Mouse (Mus musculus): ENCODE measurements around the gene Rgs8.

Rgs8 gene

GRCm38 (mm10) chr1:153704996-153705395 lies 52.2 kb downstream of the Rgs8 start:
- DNase-seq (ENCODE audit: low spot score) = no peak

DNA sequence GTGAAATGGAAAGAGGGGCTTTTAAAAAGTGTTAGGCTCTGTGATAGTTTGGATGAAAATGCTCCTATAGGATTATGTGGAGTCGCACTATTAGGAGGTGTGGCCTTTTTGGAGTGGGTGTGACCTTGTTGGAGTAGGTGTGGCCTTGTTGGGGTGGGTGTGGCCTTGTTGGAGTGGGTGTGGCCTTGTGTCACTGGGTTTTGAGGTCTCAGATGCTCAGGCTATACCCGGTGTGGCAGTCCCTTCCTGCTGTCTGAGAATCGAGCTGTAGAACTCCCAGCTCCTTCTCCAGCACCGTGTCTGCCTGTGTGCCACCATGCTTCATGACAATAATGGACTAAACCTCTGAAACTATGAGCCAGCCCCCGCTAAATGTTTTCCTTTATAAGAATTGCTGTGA lies 55.8 kb downstream of the Rgs8 start:
- no peak for DNase-seq (ENCODE audit: low spot score)

DNA sequence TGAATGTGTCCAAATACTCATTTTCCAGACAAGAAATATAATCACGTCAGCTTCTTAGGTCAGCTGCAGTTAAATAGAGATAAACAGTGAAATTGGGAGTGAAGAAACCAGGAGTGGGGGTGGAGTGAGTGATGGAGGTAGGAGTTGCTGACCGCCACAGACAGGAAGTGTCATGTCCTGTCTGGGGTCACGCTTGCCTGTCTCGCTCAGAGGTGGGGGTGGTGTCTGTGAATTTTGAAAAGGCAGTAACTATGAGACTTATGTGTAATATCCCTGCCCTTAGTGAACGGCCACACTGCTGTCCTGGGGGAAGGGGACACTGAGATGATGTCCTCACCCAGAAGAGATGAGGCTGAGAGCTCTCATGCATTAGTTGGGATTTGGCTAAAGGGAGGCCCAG lies 56.6 kb downstream of the Rgs8 start:
- no peak for DNase-seq (ENCODE audit: low spot score)

DNA sequence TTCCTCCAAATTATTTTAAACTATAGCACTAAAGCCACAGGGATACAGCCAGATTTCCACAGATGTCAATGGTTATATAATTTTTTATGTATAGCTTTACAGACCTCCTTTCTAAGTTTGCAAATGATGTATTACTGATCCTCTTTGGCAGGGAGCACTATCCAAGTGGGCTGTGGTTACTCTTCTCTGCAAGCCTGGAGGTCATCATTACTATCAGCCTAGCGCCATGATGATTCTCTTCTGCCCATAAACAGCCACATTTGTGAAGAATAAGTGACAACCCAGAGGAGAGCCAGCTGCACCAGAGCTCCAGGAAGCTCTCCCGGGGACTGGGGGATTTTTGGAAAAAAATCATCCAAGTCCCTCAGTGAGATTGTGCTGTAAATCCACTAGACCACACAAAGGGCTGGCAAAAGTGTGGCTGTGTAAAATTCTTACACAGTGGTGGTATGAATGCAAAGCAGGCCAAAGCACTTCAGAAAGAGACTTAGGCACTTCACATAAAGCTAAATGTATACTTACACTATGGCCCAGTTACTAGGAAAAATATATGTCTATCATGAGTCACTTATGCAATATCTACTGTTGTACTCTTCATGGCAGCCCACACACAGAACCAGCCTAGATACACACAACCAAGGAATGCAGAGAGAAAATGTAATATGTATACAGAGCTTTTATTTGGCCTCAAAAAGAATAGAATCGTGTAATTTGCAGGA lies 58.9 kb downstream of the Rgs8 start:
- no peak for DNase-seq (ENCODE audit: low spot score)

DNA sequence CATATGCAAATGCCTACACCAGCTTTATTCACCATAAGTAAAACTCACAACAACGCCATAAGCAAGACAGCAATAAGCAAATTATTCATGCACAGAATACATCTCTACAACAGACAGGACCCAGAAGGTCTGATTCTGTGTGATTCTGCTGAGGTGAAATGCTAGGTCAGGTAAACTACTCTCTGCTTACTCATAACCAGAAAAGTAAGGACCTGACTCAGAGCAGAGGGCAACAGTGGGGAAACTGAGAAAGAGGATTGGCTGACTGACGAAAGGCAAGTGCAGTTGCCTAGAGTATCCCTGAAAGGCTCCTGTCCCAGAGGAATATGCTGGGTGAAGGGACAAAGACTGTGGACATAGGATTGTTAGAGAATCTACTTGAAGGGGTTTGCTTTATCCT lies 59.8 kb downstream of the Rgs8 start:
- no peak for DNase-seq (ENCODE audit: low spot score)

GRCm38 (mm10) chr1:153717990-153718389 lies 65.2 kb downstream of the Rgs8 start:
- no peak for DNase-seq (ENCODE audit: low spot score)

- DNase-seq (ENCODE audit: low spot score) = no peak
These were observed 68.1 kb downstream of the Rgs8 start for GRCm38 (mm10) chr1:153720935-153721334.

DNA sequence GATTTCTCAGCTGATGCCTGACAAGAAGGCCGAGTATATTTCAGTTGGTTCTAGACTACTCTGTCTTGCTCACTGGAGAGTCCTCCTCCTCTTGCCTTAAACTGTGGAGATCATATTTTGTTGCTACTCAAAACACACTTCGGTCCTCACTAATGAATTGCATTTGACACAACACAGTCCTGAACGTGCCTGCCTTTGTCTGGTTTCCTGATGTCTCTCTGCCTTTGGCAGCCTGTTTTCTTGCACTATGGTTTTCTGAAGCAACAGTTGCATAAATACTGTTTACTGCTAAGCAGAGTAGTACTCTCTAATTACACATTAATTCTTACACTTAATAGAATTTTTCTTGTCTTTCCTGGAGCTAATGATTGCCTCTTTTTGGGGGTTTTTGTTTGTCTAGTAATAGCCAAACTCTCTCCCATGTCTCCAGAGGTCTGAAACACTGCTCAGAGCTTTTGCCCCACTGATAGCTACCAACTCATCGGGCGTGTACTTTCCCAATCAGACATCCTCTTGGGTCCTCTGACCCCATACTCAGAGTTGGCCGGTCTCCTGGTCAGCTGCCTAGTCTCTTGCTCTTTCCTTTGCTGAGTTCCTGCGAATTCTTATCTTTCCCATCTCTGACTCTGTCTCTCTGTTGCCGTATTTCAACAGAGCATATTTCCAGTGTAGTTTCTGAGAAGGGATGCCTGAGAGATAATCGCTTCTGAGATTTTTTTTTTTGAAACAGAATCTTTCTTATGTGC lies 68.9 kb downstream of the Rgs8 start:
- no peak for DNase-seq (ENCODE audit: low spot score)

DNA sequence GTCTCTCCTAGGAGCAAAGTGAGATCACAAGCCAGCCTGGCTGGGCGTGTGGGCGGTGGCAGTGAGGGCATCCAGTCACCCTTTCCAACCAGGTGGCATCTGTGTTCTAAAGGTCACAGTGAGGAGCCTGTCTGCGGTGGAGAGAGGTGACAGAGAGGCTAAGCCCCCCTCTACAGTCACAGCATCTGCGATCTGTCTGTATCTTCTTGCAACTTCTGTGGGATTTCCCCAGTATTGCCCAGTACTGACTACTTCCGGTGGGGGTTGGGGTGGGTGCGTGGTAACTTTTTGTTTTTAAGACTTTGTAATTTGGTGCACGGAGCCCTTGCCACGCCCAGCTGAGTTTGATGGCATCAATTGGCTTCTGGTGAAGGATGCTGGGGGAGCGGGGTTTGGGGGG lies 70.6 kb downstream of the Rgs8 start:
- no peak for DNase-seq (ENCODE audit: low spot score)

DNA sequence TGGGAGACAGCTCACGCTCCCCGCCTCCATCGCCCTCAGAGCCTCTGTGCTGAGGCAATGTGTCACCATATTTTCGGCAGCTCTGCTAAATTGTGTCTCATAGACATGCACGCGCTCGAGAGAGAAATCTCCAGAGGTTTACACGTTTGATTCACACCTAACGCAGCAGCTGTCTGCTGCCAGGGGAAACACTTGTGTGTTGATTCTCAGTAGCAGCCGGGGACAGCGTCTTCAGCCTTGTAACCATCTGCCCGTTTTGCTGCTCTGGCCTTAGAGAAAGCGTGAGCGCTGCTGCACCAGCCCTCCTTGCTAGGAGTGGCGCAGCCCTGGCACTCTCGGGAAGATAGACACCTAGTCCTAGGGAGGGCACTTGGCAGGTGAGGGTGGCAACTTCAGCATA lies 73.8 kb downstream of the Rgs8 start:
- no peak for DNase-seq (ENCODE audit: low spot score)

DNA sequence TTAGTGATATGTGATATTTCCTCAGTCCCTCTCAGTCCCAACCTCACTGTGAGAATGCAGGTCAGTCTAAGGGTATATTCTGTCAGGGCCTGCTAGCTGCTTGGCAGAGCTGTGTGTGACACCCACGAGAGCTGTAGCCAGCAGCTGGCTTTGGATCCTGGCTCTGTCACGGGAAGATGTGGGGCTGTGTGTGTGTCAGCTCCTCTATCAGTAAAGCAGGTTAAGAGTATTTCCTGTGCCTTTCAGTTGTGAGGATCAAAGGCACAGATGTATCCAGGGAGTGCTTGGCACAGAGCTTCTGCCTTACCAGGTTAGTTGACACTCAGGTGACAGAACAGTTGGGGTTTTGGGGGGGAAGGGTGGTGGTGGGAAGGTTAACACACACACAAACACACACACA lies 77.0 kb downstream of the Rgs8 start:
- no peak for DNase-seq (ENCODE audit: low spot score)

DNA sequence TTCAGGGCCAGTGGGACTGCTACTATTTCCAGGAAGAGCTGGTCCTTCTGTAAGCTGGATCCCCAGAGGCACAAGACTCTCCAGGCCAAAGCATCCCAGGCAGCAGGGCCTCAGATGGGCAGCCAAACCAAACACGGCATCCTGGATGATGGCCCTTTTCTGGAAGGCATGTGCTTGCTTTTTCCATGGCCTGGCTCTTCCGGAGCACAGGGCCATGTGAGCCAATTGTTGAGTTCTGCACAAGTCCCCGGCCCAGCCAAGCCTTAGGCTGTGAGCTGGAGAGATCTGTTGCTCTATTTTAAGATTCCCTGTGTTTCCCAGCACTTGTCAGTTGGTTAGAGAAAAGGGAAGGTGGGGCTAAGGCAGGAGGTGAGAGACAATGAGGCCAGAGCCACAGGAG lies 77.8 kb downstream of the Rgs8 start:
- DNase-seq (ENCODE audit: low spot score) = no peak

DNA sequence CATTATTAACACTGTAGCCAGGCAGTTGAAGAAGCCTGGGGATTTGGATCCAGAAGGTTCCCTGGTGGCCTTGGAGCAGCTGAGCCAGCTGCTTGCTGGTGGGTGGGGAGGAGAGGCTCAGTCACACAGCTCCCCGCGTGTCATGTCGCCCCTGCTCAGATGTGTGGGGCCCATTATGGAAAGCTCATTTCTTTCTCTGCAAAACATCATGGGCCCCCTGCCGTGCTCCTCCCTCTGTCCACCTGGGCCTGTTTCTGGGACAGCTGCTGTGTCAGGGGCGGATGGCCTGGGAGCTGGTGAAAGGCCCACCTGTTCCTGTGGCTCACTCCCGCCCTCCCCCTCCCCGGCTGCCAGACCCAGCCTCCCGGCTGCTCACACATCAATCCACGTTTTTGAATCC lies 80.4 kb downstream of the Rgs8 start:
- DNase-seq (ENCODE audit: low spot score) = no peak

GRCm38 (mm10) chr1:153734866-153735265 lies 82.0 kb downstream of the Rgs8 start:
- no peak for DNase-seq (ENCODE audit: low spot score)

DNA sequence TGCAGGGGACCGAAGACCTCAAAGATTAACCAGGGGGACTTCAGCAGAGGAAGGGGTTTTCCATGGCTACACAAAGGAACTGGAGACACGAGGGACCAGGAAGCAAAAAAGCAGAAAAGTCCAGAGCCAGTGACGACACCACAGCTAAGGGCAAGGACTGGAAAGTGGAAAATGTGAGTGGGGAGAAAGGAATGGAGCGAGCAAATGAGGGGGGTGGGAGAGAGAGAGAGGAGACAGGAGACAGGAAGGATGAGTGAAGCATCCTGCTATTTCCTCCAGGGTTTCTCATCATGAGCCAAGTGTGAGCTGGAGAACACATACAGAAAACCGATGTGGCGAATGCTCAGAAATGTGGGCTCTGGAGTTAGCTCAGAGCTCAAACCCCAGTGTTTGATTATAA lies 83.3 kb downstream of the Rgs8 start:
- DNase-seq (ENCODE audit: low spot score) = no peak

GRCm38 (mm10) chr1:153737101-153738085 lies 84.6 kb downstream of the Rgs8 start:
- no peak for DNase-seq (ENCODE audit: low spot score)

DNA sequence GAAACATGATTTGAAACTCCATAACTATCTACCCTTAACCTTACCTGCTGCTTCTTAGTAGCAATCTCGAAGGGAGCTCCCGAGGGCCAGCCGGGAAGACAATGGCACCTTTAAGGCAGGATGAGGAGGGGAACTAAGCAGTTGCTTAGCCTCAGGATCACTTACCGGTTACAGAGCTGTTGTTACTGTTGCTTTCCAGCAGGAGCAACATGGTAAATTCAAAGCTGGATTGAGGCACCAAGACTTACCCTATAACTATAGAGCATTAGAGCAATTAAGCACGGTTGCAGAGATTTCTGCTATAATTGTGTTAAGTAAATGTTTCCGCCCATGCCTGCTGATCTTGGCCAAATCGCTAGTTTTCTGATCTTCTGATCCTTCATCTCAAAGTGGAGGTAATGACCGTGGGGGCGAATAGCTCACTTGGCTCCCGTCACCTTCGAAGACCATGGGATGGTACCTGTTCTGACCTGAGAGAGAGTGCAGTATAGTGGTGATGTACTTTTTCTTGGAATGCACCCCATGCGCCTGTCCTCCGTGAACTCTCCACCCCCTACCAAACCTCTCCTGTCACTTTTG lies 86.7 kb downstream of the Rgs8 start:
- no peak for DNase-seq (ENCODE audit: low spot score)

- DNase-seq (ENCODE audit: low spot score) = peak; percentile 85
These were observed 87.3 kb downstream of the Rgs8 start, which contains the start of gene Rgs16 for GRCm38 (mm10) chr1:153740145-153740544. Rgs16 (plus strand) TSS chr1:153740349.

DNA sequence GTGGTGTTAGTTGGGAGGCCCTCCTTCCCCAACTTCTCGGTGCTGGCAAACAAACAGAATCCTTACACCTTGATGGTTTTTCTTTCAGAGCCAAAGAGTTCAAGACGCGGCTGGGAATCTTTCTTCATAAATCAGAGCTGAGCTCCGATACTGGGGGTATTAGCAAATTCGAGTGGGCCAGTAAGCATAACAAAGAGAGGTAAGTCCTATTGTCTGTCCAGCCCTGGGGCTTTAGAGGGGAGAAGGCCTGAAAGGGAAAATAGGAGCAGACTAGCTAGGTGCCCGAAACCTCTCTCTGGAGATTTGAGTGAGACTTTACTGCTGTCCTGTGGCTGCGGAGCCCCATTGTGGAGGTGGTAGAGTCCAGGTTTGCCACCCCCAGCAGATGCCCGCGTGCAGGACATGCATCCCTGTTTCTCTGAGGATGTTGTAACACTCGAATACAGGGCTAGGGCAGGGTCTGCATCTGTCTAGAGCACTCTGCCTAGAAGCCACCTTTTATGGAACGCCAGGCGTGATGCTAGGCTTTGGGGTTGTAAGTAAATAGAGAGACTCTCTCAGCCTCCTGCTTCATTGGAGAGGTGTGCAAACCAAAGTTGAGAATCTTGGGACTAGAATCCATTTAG lies 88.1 kb downstream of the Rgs8 start:
- no peak for DNase-seq (ENCODE audit: low spot score)

- no peak for DNase-seq (ENCODE audit: low spot score)
These were observed 88.9 kb downstream of the Rgs8 start for GRCm38 (mm10) chr1:153741551-153742316.
